Comparison of ENCODE assay signal across 1 mouse cellular context in the genomic region with DNA sequence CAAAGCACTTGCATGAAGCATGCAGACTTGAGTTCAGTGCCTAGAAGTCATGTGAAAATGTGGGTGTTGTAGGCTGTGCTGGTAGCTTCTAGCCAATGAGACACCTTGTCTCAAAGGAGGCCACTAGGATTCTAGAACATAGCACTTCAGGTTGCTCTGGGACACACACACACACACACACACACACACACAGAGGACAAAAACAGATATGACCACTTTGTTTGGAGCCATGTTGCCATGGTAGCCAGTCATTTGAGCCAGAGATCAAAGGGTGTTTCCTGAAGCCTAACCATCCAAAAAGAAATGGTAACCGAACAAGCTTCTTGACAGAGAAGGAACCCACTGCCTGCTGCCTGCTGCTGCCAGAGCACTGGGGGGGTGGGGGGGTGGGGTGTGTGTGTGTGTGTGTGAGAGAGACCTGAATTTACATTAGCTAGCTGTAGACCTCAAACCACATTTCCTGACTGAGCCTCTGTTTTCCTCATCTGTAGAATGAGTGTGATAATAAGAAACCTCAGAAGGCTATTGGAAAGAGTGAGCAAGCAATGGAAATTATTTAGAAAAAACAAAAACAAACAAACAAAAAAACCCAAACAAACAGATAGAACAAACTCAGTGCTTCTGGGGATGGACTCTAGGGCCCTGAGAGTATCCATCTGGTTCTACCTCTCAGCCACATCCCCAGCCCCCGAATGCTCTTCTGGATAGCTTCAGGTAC.
TF ChIP-seq lines count a peak whose summit lies in the region.

No protein-coding gene starts in this region.

TF ChIP-seq in CH12.LX, 34 proteins besides CTCF, POLR2A, EP300 and RAD21 (continued from another document):
- TF ChIP-seq MAX (IDR thresholded peaks at IDR 0.05; ENCODE audit: low read length) (0 out of 2 replicates have a peak, but pooled peaks have one; percentile 15), CHD1 (IDR thresholded peaks at IDR 0.05; ENCODE audit: low read depth, low read length) (no peak), USF2 (conservative IDR thresholded peaks at IDR 0.05; ENCODE audit: low read depth, low read length) (no peak), TCF12 (IDR thresholded peaks at IDR 0.05; ENCODE audit: low read depth, low read length) (peak; percentile 29), CHD2 (IDR thresholded peaks at IDR 0.05; ENCODE audit: low read length) (no peak), MAFK (IDR thresholded peaks at IDR 0.05; ENCODE audit: insufficient replicate concordance, low read length) (0 out of 2 replicates have a peak, but pooled peaks have one; percentile 33), MAZ (IDR thresholded peaks at IDR 0.05; ENCODE audit: low read depth, low read length) (peak; percentile 18; the same call in 1 of the 2 replicates), SIN3A (IDR thresholded peaks at IDR 0.05; ENCODE audit: low read length) (peak; percentile 22; the same call in 1 of the 2 replicates), MEF2A (IDR thresholded peaks at IDR 0.05; ENCODE audit: borderline replicate concordance, low read depth, low read length) (peak; percentile 80), E2F4 (IDR thresholded peaks at IDR 0.05; ENCODE audit: insufficient replicate concordance, low read depth, low read length) (no peak)
TF ChIP-seq in CH12.LX: peak in this region for 13.
